Mouse (Mus musculus): ENCODE results near the gene Cic. TPM values are rescaled to one million over a fixed set of nuclear protein-coding genes. Genes with fewer than 3 reads are reported as not detected.

Cic gene
- polyA plus RNA-seq, 1 experiment from 2014 or later = 27.4 TPM

GRCm38 (mm10) chr7:25285511-25286238 is 18.2 kb downstream of the Cic start:
- Histone ChIP-seq H3K9me3 (replicated peaks; ENCODE audit: control insufficient read depth, low read length) (no peaks in the 10 kb centered on the region), H3K27me3 (ENCODE audit: control insufficient read depth, insufficient read depth, low read length) (no peaks in the 10 kb centered on the region), H3K27ac (ENCODE audit: low read length) (no peak overlapping the region), H3K4me3 (replicated peaks; ENCODE audit: low read length) (no peak overlapping the region), H3K9ac (ENCODE audit: low read length) (no peak overlapping the region), H3K36me3 (ENCODE audit: control insufficient read depth, insufficient read depth, low read length) (peaks cover 45% of the 10 kb centered on the region), H3K4me2 (ENCODE audit: low read depth, low read length) (no peak overlapping the region), H3K4me1 (ENCODE audit: control insufficient read depth, insufficient read depth, low read length) (peaks cover 35% of the 10 kb centered on the region)
- ATAC-seq (ENCODE audit: insufficient read depth, low FRiP score) = no peak
- 90% methylated on average over 20 of the region's 20 CpGs for WGBS

DNA sequence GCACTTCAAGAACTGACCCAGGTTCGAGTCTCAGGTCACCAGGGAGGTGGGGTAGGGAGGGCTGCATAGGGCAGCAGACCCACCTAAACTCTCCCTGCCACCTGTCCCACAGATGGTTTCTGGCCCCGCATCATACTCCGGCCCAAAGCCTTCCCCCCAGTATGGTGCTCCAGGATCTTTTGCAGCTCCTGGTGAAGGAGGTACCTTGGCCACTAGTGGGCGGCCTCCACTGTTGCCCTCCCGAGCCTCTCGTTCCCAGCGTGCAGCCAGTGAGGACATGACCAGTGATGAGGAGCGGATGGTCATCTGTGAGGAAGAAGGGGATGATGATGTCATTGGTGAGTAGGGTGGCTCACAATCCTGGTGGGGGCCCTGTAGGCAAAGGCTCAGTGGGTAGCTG is 19.5 kb downstream of the Cic start:
- Histone ChIP-seq H3K4me3 (replicated peaks; ENCODE audit: low read length) (no peak overlapping the region), H3K36me3 (ENCODE audit: control insufficient read depth, insufficient read depth, low read length) (peaks cover 50% of the 10 kb centered on the region), H3K9ac (ENCODE audit: low read length) (no peak overlapping the region), H3K4me2 (ENCODE audit: low read depth, low read length) (no peak overlapping the region), H3K9me3 (replicated peaks; ENCODE audit: control insufficient read depth, low read length) (no peaks in the 10 kb centered on the region), H3K4me1 (ENCODE audit: control insufficient read depth, insufficient read depth, low read length) (peaks cover 34% of the 10 kb centered on the region), H3K27me3 (ENCODE audit: control insufficient read depth, insufficient read depth, low read length) (no peaks in the 10 kb centered on the region), H3K27ac (ENCODE audit: low read length) (no peak overlapping the region)
- 78% methylated on average over 8 of the region's 8 CpGs for WGBS
- ATAC-seq (ENCODE audit: insufficient read depth, low FRiP score) = no peak

- H3K4me3 ChIP-seq (replicated peaks; ENCODE audit: low read length) = no peak overlapping the region
- 88% methylated on average over 12 of the region's 12 CpGs for WGBS
These were observed 20.5 kb downstream of the Cic start for GRCm38 (mm10) chr7:25288011-25288410.

DNA sequence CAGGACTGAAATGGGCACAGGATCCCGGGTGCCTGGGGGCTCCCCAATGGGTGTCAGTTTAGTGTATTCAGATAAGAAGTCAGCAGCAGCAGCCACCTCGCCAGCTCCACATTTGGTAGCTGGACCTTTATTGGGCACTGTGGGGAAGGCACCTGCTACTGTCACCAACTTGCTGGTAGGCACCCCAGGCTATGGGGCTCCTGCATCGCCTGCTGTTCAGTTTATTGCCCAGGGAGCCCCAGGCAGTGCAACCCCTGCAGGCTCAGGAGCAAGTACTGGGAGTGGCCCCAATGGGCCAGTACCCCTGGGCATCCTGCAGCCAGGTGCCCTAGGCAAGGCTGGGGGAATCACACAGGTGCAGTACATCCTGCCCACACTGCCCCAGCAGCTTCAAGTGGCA is 21.2 kb downstream of the Cic start:
- peaks cover 59% of the 10 kb centered on the region for H3K36me3 ChIP-seq (ENCODE audit: control insufficient read depth, insufficient read depth, low read length)
- no peak for ATAC-seq (ENCODE audit: insufficient read depth, low FRiP score)
- H3K4me1 ChIP-seq (ENCODE audit: control insufficient read depth, insufficient read depth, low read length) = peaks cover 27% of the 10 kb centered on the region
- no peaks in the 10 kb centered on the region for H3K9me3 ChIP-seq (replicated peaks; ENCODE audit: control insufficient read depth, low read length)
- no peaks in the 10 kb centered on the region for H3K27me3 ChIP-seq (ENCODE audit: control insufficient read depth, insufficient read depth, low read length)
- no peak overlapping the region for H3K4me3 ChIP-seq (replicated peaks; ENCODE audit: low read length)
- no peak overlapping the region for H3K27ac ChIP-seq (ENCODE audit: low read length)
- WGBS = 91% methylated on average over 3 of the region's 3 CpGs
- H3K9ac ChIP-seq (ENCODE audit: low read length) = no peak overlapping the region
- no peak overlapping the region for H3K4me2 ChIP-seq (ENCODE audit: low read depth, low read length)

More at GRCm38 (mm10) chr7:25288011-25288410, 20.5 kb downstream of the Cic start:
- peaks cover 57% of the 10 kb centered on the region for H3K36me3 ChIP-seq (ENCODE audit: control insufficient read depth, insufficient read depth, low read length)
- no peak overlapping the region for H3K4me2 ChIP-seq (ENCODE audit: low read depth, low read length)
- no peaks in the 10 kb centered on the region for H3K27me3 ChIP-seq (ENCODE audit: control insufficient read depth, insufficient read depth, low read length)
- ATAC-seq (ENCODE audit: insufficient read depth, low FRiP score) = no peak
- no peak overlapping the region for H3K27ac ChIP-seq (ENCODE audit: low read length)
- peaks cover 34% of the 10 kb centered on the region for H3K4me1 ChIP-seq (ENCODE audit: control insufficient read depth, insufficient read depth, low read length)
- H3K9ac ChIP-seq (ENCODE audit: low read length) = no peak overlapping the region
- no peaks in the 10 kb centered on the region for H3K9me3 ChIP-seq (replicated peaks; ENCODE audit: control insufficient read depth, low read length)

DNA sequence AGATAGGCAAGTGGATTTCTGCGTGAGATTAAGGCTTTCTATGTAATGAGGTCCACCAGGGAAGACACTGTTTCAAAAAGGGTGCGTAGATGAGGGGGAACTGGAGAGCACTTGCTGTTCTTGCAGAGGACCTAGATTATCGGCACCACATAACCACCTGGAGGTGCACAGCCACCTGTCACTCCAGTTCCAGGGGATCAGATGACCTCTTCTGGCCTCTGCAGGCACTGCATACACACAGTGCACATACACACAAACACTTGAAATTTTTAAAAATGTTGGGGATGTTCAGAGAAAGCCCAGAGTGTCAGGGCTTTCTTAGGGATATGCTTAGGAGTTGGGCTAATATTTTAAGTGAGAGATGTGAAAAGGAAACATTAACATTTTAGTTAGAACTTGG is 22.4 kb downstream of the Cic start:
- WGBS = 96% methylated on average over 3 of the region's 3 CpGs
- H3K4me1 ChIP-seq (ENCODE audit: control insufficient read depth, insufficient read depth, low read length) = peaks cover 15% of the 10 kb centered on the region
- no peaks in the 10 kb centered on the region for H3K27me3 ChIP-seq (ENCODE audit: control insufficient read depth, insufficient read depth, low read length)
- no peaks in the 10 kb centered on the region for H3K9me3 ChIP-seq (replicated peaks; ENCODE audit: control insufficient read depth, low read length)
- no peak for ATAC-seq (ENCODE audit: insufficient read depth, low FRiP score)
- peaks cover 59% of the 10 kb centered on the region for H3K36me3 ChIP-seq (ENCODE audit: control insufficient read depth, insufficient read depth, low read length)
- no peak overlapping the region for H3K9ac ChIP-seq (ENCODE audit: low read length)
- no peak overlapping the region for H3K4me2 ChIP-seq (ENCODE audit: low read depth, low read length)
- H3K27ac ChIP-seq (ENCODE audit: low read length) = no peak overlapping the region
- H3K4me3 ChIP-seq (replicated peaks; ENCODE audit: low read length) = no peak overlapping the region

DNA sequence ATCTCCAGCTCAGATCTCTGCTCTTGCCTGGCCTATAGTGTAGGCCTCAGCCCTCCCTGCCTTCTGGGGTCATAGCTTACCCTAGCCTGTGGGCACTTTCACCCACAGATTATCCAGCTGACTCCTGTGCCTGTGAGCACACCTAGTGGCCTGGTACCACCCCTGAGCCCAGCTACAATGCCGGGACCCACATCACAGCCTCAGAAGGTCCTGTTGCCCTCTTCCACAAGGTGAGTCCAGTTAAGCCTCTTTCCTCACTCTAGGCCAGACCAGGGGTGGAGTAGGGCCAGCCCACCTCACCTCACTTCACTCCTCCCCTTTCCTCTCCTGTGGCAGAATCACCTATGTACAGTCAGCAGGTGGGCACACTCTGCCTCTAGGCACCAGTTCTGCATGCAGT is 23.0 kb downstream of the Cic start:
- no peaks in the 10 kb centered on the region for H3K27me3 ChIP-seq (ENCODE audit: control insufficient read depth, insufficient read depth, low read length)
- H3K27ac ChIP-seq (ENCODE audit: low read length) = no peak overlapping the region
- 0 out of 2 replicates have a peak, but pooled peaks have one; percentile 1 for ATAC-seq (ENCODE audit: insufficient read depth, low FRiP score)
- 72% methylated on average over 1 of the region's 1 CpGs for WGBS
- no peak overlapping the region for H3K4me3 ChIP-seq (replicated peaks; ENCODE audit: low read length)
- peaks cover 13% of the 10 kb centered on the region; the same call in 1 of the 2 replicates for H3K4me1 ChIP-seq (ENCODE audit: control insufficient read depth, insufficient read depth, low read length)
- H3K9me3 ChIP-seq (replicated peaks; ENCODE audit: control insufficient read depth, low read length) = no peaks in the 10 kb centered on the region
- H3K36me3 ChIP-seq (ENCODE audit: control insufficient read depth, insufficient read depth, low read length) = peaks cover 54% of the 10 kb centered on the region
- no peak overlapping the region for H3K9ac ChIP-seq (ENCODE audit: low read length)
- no peak overlapping the region for H3K4me2 ChIP-seq (ENCODE audit: low read depth, low read length)

GRCm38 (mm10) chr7:25290911-25291310 is 23.4 kb downstream of the Cic start:
- Histone ChIP-seq H3K27ac (ENCODE audit: low read length) (no peak overlapping the region), H3K4me2 (ENCODE audit: low read depth, low read length) (no peak overlapping the region), H3K36me3 (ENCODE audit: control insufficient read depth, insufficient read depth, low read length) (peaks cover 51% of the 10 kb centered on the region), H3K4me1 (ENCODE audit: control insufficient read depth, insufficient read depth, low read length) (peaks cover 13% of the 10 kb centered on the region; the same call in 1 of the 2 replicates), H3K9me3 (replicated peaks; ENCODE audit: control insufficient read depth, low read length) (no peaks in the 10 kb centered on the region), H3K4me3 (replicated peaks; ENCODE audit: low read length) (no peak overlapping the region), H3K27me3 (ENCODE audit: control insufficient read depth, insufficient read depth, low read length) (no peaks in the 10 kb centered on the region), H3K9ac (ENCODE audit: low read length) (no peak overlapping the region)
- 74% methylated on average over 2 of the region's 2 CpGs for WGBS
- ATAC-seq (ENCODE audit: insufficient read depth, low FRiP score) = peak; percentile 27; the same call in 1 of the 2 replicates

DNA sequence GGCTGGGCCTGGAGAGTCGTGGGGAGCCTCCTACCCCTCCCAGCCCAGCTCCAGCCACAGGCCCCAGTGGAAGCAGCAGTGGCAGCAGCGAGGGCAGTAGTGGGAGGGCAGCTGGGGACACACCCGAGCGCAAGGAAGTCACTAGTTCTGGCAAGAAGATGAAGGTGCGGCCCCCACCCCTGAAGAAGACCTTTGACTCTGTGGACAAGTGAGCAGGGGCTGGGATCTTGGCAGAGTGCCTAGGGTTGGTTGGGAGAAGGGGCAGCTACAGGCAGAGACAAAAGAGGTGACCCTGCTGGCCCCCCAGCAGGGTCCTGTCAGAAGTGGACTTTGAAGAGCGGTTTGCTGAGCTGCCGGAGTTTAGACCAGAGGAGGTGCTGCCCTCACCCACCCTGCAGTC is 24.6 kb downstream of the Cic start:
- ATAC-seq (ENCODE audit: insufficient read depth, low FRiP score) = no peak
- H3K27ac ChIP-seq (ENCODE audit: low read length) = no peak overlapping the region
- H3K4me3 ChIP-seq (replicated peaks; ENCODE audit: low read length) = no peak overlapping the region
- no peak overlapping the region for H3K9ac ChIP-seq (ENCODE audit: low read length)
- H3K9me3 ChIP-seq (replicated peaks; ENCODE audit: control insufficient read depth, low read length) = no peaks in the 10 kb centered on the region
- H3K27me3 ChIP-seq (ENCODE audit: control insufficient read depth, insufficient read depth, low read length) = no peaks in the 10 kb centered on the region
- peaks cover 47% of the 10 kb centered on the region for H3K36me3 ChIP-seq (ENCODE audit: control insufficient read depth, insufficient read depth, low read length)
- WGBS = 44% methylated on average over 7 of the region's 7 CpGs
- H3K4me1 ChIP-seq (ENCODE audit: control insufficient read depth, insufficient read depth, low read length) = peaks cover 18% of the 10 kb centered on the region
- H3K4me2 ChIP-seq (ENCODE audit: low read depth, low read length) = no peak overlapping the region

GRCm38 (mm10) chr7:25293191-25293739 is 25.8 kb downstream of the Cic start:
- no peak overlapping the region for H3K27ac ChIP-seq (ENCODE audit: low read length)
- no peaks in the 10 kb centered on the region for H3K9me3 ChIP-seq (replicated peaks; ENCODE audit: control insufficient read depth, low read length)
- no peak overlapping the region for H3K4me2 ChIP-seq (ENCODE audit: low read depth, low read length)
- H3K4me3 ChIP-seq (replicated peaks; ENCODE audit: low read length) = no peak overlapping the region
- H3K4me1 ChIP-seq (ENCODE audit: control insufficient read depth, insufficient read depth, low read length) = peaks cover 21% of the 10 kb centered on the region
- peaks cover 37% of the 10 kb centered on the region for H3K36me3 ChIP-seq (ENCODE audit: control insufficient read depth, insufficient read depth, low read length)
- no peak for ATAC-seq (ENCODE audit: insufficient read depth, low FRiP score)
- 72% methylated on average over 10 of the region's 10 CpGs for WGBS
- no peaks in the 10 kb centered on the region for H3K27me3 ChIP-seq (ENCODE audit: control insufficient read depth, insufficient read depth, low read length)
- no peak overlapping the region for H3K9ac ChIP-seq (ENCODE audit: low read length)

Measured in stomach, embryonic 16.5 days (tissue).